Mouse (Mus musculus) embryo, embryonic 10.5 days (tissue): ENCODE measurements around the gene St8sia4.
"Not testable (repeated sequence)": the region's sequence is repeated elsewhere in the genome, so short reads cannot be mapped to it uniquely, and the experiment has no call there.

ENCODE experiments used
- DNase-seq: peaks from one replicate; pipeline ENCODE4 v3.0.0-alpha.2; 2015; ENCODE audit warnings: low spot score

The St8sia4 gene

DNA sequence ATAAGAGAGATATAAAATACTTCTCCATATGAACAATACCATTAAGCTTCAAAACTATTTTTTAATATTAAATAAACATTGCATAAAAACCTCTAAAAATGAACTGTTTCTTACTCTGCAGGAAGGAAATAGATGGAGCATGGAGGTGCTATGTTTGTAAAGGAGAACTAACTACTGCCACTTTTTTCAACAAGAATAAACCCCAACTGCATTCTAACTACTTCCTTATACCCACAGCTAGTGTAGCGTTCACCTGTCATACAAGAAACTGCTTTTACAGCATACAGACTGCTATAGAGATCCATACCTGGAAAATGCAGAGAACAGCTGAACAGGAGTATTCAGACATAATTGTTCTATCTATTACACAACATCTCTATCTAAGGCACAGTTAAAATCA lies 70.5 kb downstream of the St8sia4 start:
- DNase-seq, result no peak

DNA sequence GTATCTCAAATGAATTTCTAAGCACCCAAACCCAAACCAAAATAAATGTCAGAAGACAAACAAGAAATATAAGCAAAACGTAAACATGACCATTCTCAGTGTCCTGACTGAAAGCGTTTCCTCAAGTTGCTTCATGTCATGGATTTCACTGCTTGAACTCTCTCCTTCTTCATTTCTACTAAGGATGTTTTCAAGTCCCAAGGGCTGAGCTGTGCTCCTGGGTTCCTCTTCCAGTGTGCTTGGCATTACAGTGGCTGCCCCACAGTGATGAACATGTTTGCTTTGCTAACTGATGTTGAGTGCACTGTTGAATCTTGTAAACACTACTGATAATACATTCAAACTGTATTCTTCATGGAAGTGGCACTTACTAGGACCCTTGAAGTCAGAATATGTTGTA lies 76.3 kb downstream of the St8sia4 start:
- DNase-seq, result no peak

DNA sequence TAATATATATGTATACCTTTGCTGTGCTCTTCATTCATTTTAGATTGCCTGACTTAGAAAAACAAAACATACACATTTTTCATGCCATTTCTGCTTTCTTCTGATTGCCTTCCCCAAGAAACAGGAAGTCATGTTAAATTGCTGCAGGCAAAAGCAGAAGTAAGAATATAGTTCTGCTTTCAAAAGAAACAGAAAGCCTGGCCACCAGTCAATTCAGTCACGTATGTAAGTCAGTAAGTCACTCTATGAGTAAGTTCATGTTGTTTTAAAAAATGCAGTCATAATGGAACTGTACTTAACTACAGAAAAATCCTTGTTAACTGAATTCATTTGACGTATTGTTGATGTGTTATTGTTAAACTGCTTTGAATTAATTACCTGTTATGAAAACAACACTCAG lies 77.3 kb downstream of the St8sia4 start:
- no peak for DNase-seq

DNA sequence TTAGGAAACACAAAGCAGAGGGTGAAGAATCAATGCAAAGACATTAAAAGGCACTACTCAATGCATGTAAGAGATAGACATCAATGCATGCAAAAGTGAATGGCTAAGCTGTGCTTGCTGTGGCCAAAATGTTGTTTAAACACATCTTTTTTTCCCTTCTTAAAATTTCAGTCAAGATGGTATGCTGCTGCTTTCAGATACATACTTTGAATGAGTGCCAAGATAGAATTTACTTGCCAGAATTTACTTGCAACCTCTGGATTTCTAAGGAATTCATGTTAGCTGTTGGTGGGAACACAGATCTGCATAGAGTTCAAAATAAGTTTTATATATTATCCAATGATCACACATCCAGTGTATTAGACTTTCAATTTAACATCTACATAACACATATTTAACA lies 77.9 kb downstream of the St8sia4 start:
- no peak for DNase-seq

- no peak for DNase-seq
Measured at GRCm38 (mm10) chr1:95583310-95583709, 84.1 kb downstream of the St8sia4 start.

GRCm38 (mm10) chr1:95582264-95582663 lies 85.1 kb downstream of the St8sia4 start:
- peak; percentile 62 for DNase-seq

- DNase-seq, result no peak
Measured at GRCm38 (mm10) chr1:95572619-95573540, 94.5 kb downstream of the St8sia4 start.

DNA sequence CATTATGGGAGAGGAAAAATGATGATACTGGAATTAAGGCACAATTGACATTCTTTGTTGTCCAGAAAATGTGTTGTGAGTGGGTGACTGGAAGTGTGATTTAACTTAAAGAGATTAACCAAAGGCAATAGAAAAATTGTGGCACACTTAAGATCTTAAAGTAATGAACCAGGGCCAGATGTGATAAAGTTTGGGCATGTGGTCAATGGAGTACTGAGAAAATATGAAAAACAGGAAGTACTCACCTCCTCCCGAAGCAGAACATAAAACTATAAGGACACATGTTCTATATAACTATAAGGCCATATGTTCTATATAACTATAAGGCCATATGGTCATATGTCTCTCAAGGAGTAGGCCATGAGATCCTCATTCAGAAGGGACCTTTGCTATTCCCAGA lies 96.3 kb downstream of the St8sia4 start:
- no peak for DNase-seq

- not testable (repeated sequence) for DNase-seq
Measured at GRCm38 (mm10) chr1:95554556-95554955, 112.8 kb downstream of the St8sia4 start.

GRCm38 (mm10) chr1:95541460-95541859 lies 125.9 kb downstream of the St8sia4 start:
- DNase-seq, result no peak
